Mouse (Mus musculus): Measurements from ENCODE around the gene Myh9.
"Not testable (repeated sequence)": the region's sequence is repeated elsewhere in the genome, so short reads cannot be mapped to it uniquely, and the experiment has no call there.

GRCm38 (mm10) chr15:77733380-77733779, 108.6 kb downstream of the Myh9 start:
- not testable (repeated sequence) for TF ChIP-seq GATA1 (IDR thresholded peaks at IDR 0.05; ENCODE audit: borderline replicate concordance, low read length); FLI1 (IDR thresholded peaks at IDR 0.05; ENCODE audit: low read length)

All from megakaryocyte, embryonic 14.5 days (primary cell).